Mouse (Mus musculus) heart, adult 2 months (tissue): ENCODE measurements around the gene Gm7247.

Experiments used
- CTCF ChIP-seq: fragments of 200-600 bp; IDR thresholded peaks from 2 replicates; pipeline ENCODE4 v1.8.1; 2022; ENCODE audit warnings: antibody characterized with exemption, mild to moderate bottlenecking, moderate library complexity
- EP300 ChIP-seq: fragments of 200-500 bp; IDR thresholded peaks from 2 replicates; pipeline ENCODE4 v1.6.1; 2011; ENCODE audit warnings: low read depth, low read length, control low read depth; ENCODE audit not compliant: insufficient read depth
- POLR2A ChIP-seq: fragments of 200-500 bp; IDR thresholded peaks from 2 replicates; pipeline ENCODE4 v1.6.1; 2011; ENCODE audit warnings: mild to moderate bottlenecking, low read depth, low read length, control low read depth; ENCODE audit not compliant: insufficient read depth

- TF ChIP-seq CTCF, result no peak
- no peak for TF ChIP-seq EP300
- no peak for TF ChIP-seq POLR2A
Measured at GRCm38 (mm10) chr14:51324001-51324400, 37.6 kb upstream of the Gm7247 start.
